Mouse (Mus musculus): ENCODE results near the gene Gm10100.
"Not testable (repeated sequence)": the region's sequence is repeated elsewhere in the genome, so short reads cannot be mapped to it uniquely, and the experiment has no call there.

The Gm10100 gene

GRCm38 (mm10) chr10:77752312-77752711 is 26.0 kb downstream of the Gm10100 start:
- not testable (repeated sequence) for DNase-seq (ENCODE audit: low spot score)

DNA sequence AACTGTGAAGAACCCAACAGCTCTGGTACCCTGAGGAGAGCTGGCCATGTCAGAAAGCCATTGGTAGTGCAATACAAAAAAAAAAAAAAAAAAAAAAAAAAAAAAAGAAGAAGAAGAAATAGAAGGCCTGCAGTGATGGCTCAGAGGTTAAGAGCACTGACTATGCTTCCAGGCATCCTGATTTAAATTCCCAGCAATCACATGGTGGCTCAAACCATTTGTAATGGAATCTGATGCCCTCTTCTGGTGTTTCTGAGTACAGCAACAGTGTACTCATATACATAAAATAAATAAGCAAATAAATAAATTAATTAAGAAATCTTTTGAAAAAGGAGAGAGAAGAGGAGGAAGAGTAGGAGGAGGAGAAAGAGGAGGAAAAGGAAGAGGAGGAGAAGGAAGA is 27.2 kb downstream of the Gm10100 start:
- DNase-seq (ENCODE audit: low spot score) = no peak

DNA sequence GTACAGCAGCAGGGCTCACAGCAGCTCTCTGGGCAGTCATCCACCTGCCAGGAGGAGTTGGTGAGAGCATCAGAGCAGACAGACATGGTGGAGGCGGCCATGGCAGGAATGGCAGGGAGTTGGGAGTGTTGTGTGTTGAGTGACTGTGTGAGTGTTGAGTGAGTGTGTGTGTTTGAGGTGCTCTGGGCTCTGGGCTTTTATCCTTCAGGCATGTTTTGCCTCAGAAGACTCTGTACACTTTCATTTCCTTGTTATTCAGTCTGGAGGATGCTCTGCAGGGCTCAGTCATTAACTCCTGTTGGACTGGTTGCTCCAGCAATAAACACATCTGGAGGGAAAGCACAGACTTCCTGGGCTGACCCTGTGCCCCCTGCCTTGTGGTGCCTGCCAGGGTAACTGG is 33.3 kb downstream of the Gm10100 start, which contains the start of gene Gm3233:
Gene Gm3233, minus strand, starts transcription at position 101 of the 400 bp plus-strand sequence.
- DNase-seq (ENCODE audit: low spot score) = not testable (repeated sequence)

DNA sequence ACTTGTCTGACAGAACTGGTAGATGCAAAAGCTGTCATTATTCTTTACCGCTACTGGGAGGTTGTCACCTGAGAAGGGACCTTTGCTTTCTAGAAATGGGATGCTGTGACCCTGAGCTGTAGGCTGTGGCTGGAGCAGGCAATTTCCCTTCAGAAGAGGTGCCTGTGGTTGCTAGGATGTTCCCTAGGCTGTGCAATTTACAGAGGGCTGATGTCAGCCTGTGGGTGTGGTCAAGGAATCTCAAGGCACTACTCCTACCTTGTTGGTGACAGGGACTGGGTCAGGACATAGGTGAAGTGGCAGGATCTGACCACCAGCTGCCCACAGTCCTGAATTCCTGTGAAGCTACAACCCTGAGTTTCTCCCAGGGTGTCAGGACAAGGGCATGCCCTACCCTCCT is 43.4 kb downstream of the Gm10100 start:
- DNase-seq (ENCODE audit: low spot score) = no peak

- not testable (repeated sequence) for DNase-seq (ENCODE audit: low spot score)
Measured at GRCm38 (mm10) chr10:77771225-77771624, 44.9 kb downstream of the Gm10100 start, which contains the start of gene Gm3238. Gm3238 (minus strand) TSS chr10:77771325.

DNA sequence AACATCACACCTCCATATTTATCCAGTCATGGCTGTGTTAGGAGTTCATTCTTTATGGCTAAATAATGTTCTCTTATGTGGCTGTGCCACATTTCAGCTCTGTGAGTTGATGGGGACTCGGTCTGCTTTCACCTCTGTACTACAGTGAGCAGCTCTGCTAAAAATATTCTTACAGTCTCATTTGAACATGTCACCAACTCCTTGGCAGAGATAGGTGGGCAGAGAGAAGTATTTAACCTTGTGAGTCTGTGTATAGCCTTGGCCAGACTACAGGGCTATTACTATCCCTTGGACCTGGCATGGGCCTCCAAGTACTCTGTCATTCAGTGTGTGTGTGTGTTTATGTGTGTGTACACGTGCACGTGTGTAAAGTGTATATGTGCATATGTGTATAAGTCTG is 45.9 kb downstream of the Gm10100 start:
- not testable (repeated sequence) for DNase-seq (ENCODE audit: low spot score)

Measured in testis, postnatal 14 days (tissue).